Mouse (Mus musculus) lung, postnatal 0 days (tissue): Measurements from ENCODE around the gene Pex10.

Source experiments
- CTCF ChIP-seq: IDR thresholded peaks from 2 replicates; pipeline ENCODE4 v1.5.1; 2016; ENCODE audit warnings: antibody characterized with exemption, mild to moderate bottlenecking
- EP300 ChIP-seq: IDR thresholded peaks from 2 replicates; pipeline ENCODE4 v1.6.1; 2016; ENCODE audit warnings: antibody characterized with exemption, mild to moderate bottlenecking, control low read depth

GRCm38 (mm10) chr4:155117396-155117978, 50.7 kb downstream of the Pex10 start:
- TF ChIP-seq CTCF (no peak), EP300 (no peak)
